Mouse (Mus musculus): ENCODE results near the gene Fbxw8. TPM values are rescaled to one million over a fixed set of nuclear protein-coding genes. Genes with fewer than 3 reads are reported as not detected.

The Fbxw8 gene
- polyA plus RNA-seq, 1 experiment from 2014 or later, result 31.7 TPM

GRCm38 (mm10) chr5:118043761-118044160, 111.5 kb downstream of the Fbxw8 start:
- WGBS, result 95% methylated on average over 4 of the region's 4 CpGs
- Histone ChIP-seq H3K4me1 (peaks cover 7% of the 10 kb centered on the region), H3K4me3 (no peak overlapping the region), H3K27ac (replicated peaks) (no peak overlapping the region), H3K9me3 (replicated peaks) (0 out of 2 replicates have a peak, but pooled peaks cover 4% of the 10 kb centered on the region), H3K27me3 (ENCODE audit: low read depth, poor library complexity, severe bottlenecking) (peaks cover 8% of the 10 kb centered on the region; the same call in 1 of the 2 replicates), H3K36me3 (no peaks in the 10 kb centered on the region)
- DNase-seq (ENCODE audit: low spot score), result no peak

GRCm38 (mm10) chr5:118042599-118042998, 112.7 kb downstream of the Fbxw8 start:
- WGBS, result 97% methylated on average over 6 of the region's 6 CpGs
- H3K36me3 ChIP-seq, result no peaks in the 10 kb centered on the region
- H3K9me3 ChIP-seq (replicated peaks), result 0 out of 2 replicates have a peak, but pooled peaks cover 4% of the 10 kb centered on the region
- H3K27ac ChIP-seq (replicated peaks), result no peak overlapping the region
- H3K4me3 ChIP-seq, result no peak overlapping the region
- no peak for DNase-seq (ENCODE audit: low spot score)
- H3K27me3 ChIP-seq (ENCODE audit: low read depth, poor library complexity, severe bottlenecking), result peaks cover 15% of the 10 kb centered on the region; the same call in 1 of the 2 replicates
- H3K4me1 ChIP-seq, result peaks cover 15% of the 10 kb centered on the region

GRCm38 (mm10) chr5:118039241-118039668, 116.0 kb downstream of the Fbxw8 start:
- Histone ChIP-seq H3K4me3 (no peak overlapping the region), H3K27ac (replicated peaks) (no peak overlapping the region), H3K36me3 (no peaks in the 10 kb centered on the region), H3K4me1 (peaks cover 26% of the 10 kb centered on the region), H3K9me3 (replicated peaks) (peaks cover 4% of the 10 kb centered on the region; the same call in 1 of the 2 replicates), H3K27me3 (ENCODE audit: low read depth, poor library complexity, severe bottlenecking) (peaks cover 22% of the 10 kb centered on the region; the same call in 1 of the 2 replicates)
- 30% methylated on average over 12 of the region's 12 CpGs for WGBS
- no peak for DNase-seq (ENCODE audit: low spot score)

- Histone ChIP-seq H3K27me3 (ENCODE audit: low read depth, poor library complexity, severe bottlenecking) (peaks cover 26% of the 10 kb centered on the region; the same call in 1 of the 2 replicates), H3K27ac (replicated peaks) (peak overlapping the region; percentile 70), H3K4me1 (peaks cover 26% of the 10 kb centered on the region), H3K36me3 (no peaks in the 10 kb centered on the region), H3K9me3 (replicated peaks) (peaks cover 4% of the 10 kb centered on the region; the same call in 1 of the 2 replicates), H3K4me3 (peak overlapping the region; percentile 30)
- 11% methylated on average over 10 of the region's 10 CpGs for WGBS
- DNase-seq (ENCODE audit: low spot score), result peak; percentile 42
Observed at GRCm38 (mm10) chr5:118037798-118038484, 117.3 kb downstream of the Fbxw8 start.

GRCm38 (mm10) chr5:118036888-118037797, 118.1 kb downstream of the Fbxw8 start:
- H3K36me3 ChIP-seq, result no peaks in the 10 kb centered on the region
- peaks cover 28% of the 10 kb centered on the region; the same call in 1 of the 2 replicates for H3K27me3 ChIP-seq (ENCODE audit: low read depth, poor library complexity, severe bottlenecking)
- peak overlapping the region; percentile 70 for H3K27ac ChIP-seq (replicated peaks)
- peaks cover 4% of the 10 kb centered on the region; the same call in 1 of the 2 replicates for H3K9me3 ChIP-seq (replicated peaks)
- WGBS, result 43% methylated on average over 25 of the region's 25 CpGs
- H3K4me1 ChIP-seq, result peaks cover 26% of the 10 kb centered on the region
- no peak for DNase-seq (ENCODE audit: low spot score)
- H3K4me3 ChIP-seq, result peak overlapping the region; percentile 30

GRCm38 (mm10) chr5:118035786-118036185, 119.5 kb downstream of the Fbxw8 start:
- 70% methylated on average over 3 of the region's 3 CpGs for WGBS
- Histone ChIP-seq H3K27me3 (ENCODE audit: low read depth, poor library complexity, severe bottlenecking) (peaks cover 38% of the 10 kb centered on the region), H3K4me1 (peaks cover 34% of the 10 kb centered on the region), H3K36me3 (no peaks in the 10 kb centered on the region), H3K4me3 (no peak overlapping the region), H3K9me3 (replicated peaks) (no peaks in the 10 kb centered on the region; the same call in 1 of the 2 replicates), H3K27ac (replicated peaks) (no peak overlapping the region)
- DNase-seq (ENCODE audit: low spot score), result no peak

GRCm38 (mm10) chr5:118034632-118035031, 120.6 kb downstream of the Fbxw8 start:
- Histone ChIP-seq H3K27me3 (ENCODE audit: low read depth, poor library complexity, severe bottlenecking) (peaks cover 49% of the 10 kb centered on the region), H3K9me3 (replicated peaks) (no peaks in the 10 kb centered on the region; the same call in 1 of the 2 replicates), H3K27ac (replicated peaks) (no peak overlapping the region), H3K4me1 (peaks cover 36% of the 10 kb centered on the region), H3K4me3 (no peak overlapping the region), H3K36me3 (no peaks in the 10 kb centered on the region)
- 91% methylated on average over 1 of the region's 1 CpGs for WGBS
- no peak for DNase-seq (ENCODE audit: low spot score)

GRCm38 (mm10) chr5:118033740-118034139, 121.5 kb downstream of the Fbxw8 start:
- 78% methylated on average over 6 of the region's 6 CpGs for WGBS
- Histone ChIP-seq H3K4me1 (peaks cover 38% of the 10 kb centered on the region), H3K27ac (replicated peaks) (no peak overlapping the region), H3K9me3 (replicated peaks) (no peaks in the 10 kb centered on the region; the same call in 1 of the 2 replicates), H3K36me3 (no peaks in the 10 kb centered on the region), H3K4me3 (no peak overlapping the region), H3K27me3 (ENCODE audit: low read depth, poor library complexity, severe bottlenecking) (peaks cover 50% of the 10 kb centered on the region)
- DNase-seq (ENCODE audit: low spot score), result no peak

GRCm38 (mm10) chr5:118033328-118033727, 121.9 kb downstream of the Fbxw8 start:
- Histone ChIP-seq H3K27me3 (ENCODE audit: low read depth, poor library complexity, severe bottlenecking) (peaks cover 52% of the 10 kb centered on the region), H3K27ac (replicated peaks) (no peak overlapping the region), H3K4me1 (peaks cover 41% of the 10 kb centered on the region), H3K4me3 (no peak overlapping the region), H3K36me3 (no peaks in the 10 kb centered on the region), H3K9me3 (replicated peaks) (no peaks in the 10 kb centered on the region; the same call in 1 of the 2 replicates)
- 71% methylated on average over 4 of the region's 4 CpGs for WGBS
- no peak for DNase-seq (ENCODE audit: low spot score)

- DNase-seq (ENCODE audit: low spot score), result no peak
- Histone ChIP-seq H3K4me1 (peaks cover 41% of the 10 kb centered on the region), H3K27me3 (ENCODE audit: low read depth, poor library complexity, severe bottlenecking) (peaks cover 59% of the 10 kb centered on the region), H3K9me3 (replicated peaks) (no peaks in the 10 kb centered on the region; the same call in 1 of the 2 replicates), H3K27ac (replicated peaks) (no peak overlapping the region), H3K4me3 (no peak overlapping the region), H3K36me3 (no peaks in the 10 kb centered on the region)
- 55% methylated on average over 4 of the region's 4 CpGs for whole genome bisulfite sequencing
Observed at GRCm38 (mm10) chr5:118031508-118031907, 123.8 kb downstream of the Fbxw8 start.

GRCm38 (mm10) chr5:118031059-118031458, 124.2 kb downstream of the Fbxw8 start:
- WGBS, result 58% methylated on average over 5 of the region's 5 CpGs
- H3K27me3 ChIP-seq (ENCODE audit: low read depth, poor library complexity, severe bottlenecking), result peaks cover 63% of the 10 kb centered on the region

GRCm38 (mm10) chr5:118030022-118030675, 125.1 kb downstream of the Fbxw8 start:
- H3K27ac ChIP-seq (replicated peaks), result no peak overlapping the region
- DNase-seq (ENCODE audit: low spot score), result no peak
- H3K9me3 ChIP-seq (replicated peaks), result no peaks in the 10 kb centered on the region; the same call in 1 of the 2 replicates
- peaks cover 49% of the 10 kb centered on the region for H3K4me1 ChIP-seq
- no peak overlapping the region for H3K4me3 ChIP-seq
- H3K36me3 ChIP-seq, result no peaks in the 10 kb centered on the region
- H3K27me3 ChIP-seq (ENCODE audit: low read depth, poor library complexity, severe bottlenecking), result peaks cover 72% of the 10 kb centered on the region
- WGBS, result 87% methylated on average over 9 of the region's 9 CpGs

More at GRCm38 (mm10) chr5:118031059-118031458, 124.2 kb downstream of the Fbxw8 start:
- H3K9me3 ChIP-seq (replicated peaks), result no peaks in the 10 kb centered on the region; the same call in 1 of the 2 replicates
- no peak overlapping the region for H3K4me3 ChIP-seq
- no peak for DNase-seq (ENCODE audit: low spot score)
- H3K4me1 ChIP-seq, result peaks cover 46% of the 10 kb centered on the region
- H3K36me3 ChIP-seq, result no peaks in the 10 kb centered on the region
- H3K27ac ChIP-seq (replicated peaks), result no peak overlapping the region

All from midbrain, embryonic 10.5 days (tissue).